Mouse (Mus musculus) lung, postnatal 10 days (tissue): ENCODE data around the gene Hk1.
"Not testable (repeated sequence)": the region's sequence is repeated elsewhere in the genome, so short reads cannot be mapped to it uniquely, and the experiment has no call there.

Experiments
- DNase-seq: peaks from one replicate; pipeline ENCODE4 v3.0.0; 2021

Gene Hk1

DNA sequence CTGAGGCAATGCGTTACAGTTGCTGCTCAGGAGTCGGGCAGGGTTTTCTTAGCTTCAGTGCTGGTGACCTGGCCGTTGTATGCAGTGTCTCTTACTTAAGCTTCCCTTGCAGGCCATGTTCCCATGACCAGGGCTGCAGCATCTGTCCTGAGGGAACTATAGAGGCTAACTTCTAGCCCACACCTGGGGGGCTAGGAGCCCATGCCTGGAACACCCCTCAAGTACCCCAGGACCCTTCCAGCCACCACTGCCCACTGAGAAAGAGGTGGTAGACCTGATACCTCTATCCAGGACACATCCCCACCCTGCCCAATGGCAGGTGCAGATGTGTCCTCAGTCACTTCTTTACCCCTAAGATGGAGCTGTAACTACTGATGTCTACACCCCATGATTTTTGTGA is 38.7 kb downstream of the Hk1 start:
- DNase-seq = no peak

DNA sequence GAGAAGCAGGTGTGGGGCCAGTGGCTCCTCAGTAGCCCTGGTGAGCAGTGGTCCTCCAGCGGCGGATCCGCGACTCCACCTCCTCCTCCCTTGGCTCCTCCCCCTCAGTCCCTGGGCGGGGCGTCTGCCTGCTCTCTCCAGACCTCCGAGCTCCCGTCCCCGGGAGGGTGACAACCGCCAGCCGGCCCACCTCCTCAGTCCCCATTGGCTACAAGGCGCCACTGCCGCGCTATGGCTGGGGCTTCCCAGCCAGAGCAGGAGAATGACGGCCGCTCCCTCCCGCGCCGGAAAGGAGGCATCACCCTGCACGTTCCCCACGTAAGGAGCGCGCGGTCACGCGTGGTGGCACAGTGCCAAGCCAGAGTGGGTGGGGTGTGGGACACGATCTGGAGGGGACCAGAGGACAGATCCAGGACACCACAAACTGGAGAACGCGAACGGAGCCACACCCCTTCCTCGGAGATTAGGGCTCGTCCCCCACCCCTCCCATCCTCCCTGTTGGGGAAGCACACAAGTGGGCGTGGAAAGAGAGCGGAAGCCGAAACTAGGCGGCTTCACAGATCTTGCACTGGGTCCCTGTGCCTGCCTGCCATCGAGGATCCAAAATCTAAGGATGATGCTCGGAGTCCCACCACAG is 39.5 kb downstream of the Hk1 start:
- DNase-seq = peak; percentile 99

DNA sequence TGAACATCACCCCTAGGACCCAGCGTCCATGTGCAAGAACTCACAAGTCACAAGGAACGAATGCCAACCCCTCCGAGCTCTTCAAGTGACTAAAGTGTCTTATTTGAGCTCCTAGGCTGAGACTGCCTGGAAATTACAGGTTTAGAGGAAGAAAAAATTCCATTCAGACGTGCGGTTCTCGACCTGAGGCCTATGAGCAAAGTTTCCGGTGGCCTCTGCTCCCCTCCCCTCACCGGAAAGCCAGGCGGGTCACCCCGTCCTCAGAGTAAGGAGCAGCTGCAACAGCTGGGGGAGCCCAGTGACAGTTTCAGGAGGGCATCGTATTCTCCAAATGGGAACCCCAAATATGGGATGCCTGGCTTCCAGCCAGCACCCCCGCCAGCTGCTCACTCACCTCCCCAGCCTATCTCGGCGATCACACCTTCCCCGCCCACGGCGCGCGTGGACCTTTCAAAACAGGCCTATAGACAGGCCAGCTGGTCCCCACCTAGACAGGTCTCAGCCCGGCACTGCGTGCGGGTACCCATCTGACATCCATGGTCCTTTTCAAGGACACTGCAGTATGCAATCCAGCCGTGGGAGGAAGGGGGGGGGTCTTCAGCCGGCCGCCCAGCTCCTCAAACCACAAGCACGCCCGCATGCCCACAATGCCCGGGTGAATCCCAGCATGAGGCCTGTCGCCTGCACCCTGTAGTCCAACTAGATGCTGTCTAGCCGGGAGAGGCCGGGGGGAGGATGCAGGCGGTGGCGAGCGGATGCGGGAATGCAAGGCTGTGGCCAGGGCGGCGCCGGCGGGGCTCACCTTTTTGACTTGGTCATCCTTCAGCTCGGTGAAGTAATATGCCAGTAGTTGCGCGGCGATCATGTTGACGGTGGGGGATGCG is 40.3 kb downstream of the Hk1 start:
- DNase-seq = peak; percentile 50

DNA sequence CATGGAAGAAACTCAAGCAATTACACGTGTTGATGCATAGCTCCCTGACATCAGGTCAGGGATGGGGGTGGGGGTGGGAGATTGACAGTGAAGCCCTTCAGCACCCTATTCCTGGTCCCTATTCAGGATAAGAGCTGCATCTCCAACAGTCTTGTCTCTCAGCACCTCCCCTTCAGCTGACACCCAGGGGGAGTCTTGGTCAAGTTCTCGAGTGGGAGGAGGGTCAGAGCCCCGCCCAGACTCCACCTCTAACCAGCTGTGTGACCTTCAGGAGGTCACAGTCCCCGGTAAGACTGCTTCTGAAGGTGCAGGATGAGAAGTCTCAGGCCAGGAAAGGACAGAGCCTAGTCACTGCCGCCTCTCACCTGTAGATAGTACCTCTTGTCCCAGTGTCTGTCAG is 41.1 kb downstream of the Hk1 start:
- DNase-seq = no peak

DNA sequence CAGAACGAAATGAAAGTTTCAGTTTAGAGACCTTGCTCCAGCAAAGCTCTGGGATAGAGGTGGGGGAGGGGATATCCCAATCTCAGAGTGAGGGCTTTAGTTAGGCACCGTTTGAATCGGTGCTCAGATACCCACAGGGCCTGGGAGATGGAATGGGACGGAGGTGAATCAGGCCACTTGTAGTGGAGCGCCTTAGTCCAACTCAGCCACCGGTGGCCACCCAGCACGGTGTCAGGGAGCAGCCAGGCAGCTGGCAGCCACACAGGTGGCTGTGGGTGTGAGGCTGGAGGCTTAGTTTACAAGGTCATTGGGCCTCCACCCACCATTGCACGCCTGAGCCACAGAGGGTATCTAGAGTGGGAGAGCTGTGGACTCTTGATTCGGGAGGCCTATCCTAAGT is 41.5 kb downstream of the Hk1 start:
- no peak for DNase-seq

DNA sequence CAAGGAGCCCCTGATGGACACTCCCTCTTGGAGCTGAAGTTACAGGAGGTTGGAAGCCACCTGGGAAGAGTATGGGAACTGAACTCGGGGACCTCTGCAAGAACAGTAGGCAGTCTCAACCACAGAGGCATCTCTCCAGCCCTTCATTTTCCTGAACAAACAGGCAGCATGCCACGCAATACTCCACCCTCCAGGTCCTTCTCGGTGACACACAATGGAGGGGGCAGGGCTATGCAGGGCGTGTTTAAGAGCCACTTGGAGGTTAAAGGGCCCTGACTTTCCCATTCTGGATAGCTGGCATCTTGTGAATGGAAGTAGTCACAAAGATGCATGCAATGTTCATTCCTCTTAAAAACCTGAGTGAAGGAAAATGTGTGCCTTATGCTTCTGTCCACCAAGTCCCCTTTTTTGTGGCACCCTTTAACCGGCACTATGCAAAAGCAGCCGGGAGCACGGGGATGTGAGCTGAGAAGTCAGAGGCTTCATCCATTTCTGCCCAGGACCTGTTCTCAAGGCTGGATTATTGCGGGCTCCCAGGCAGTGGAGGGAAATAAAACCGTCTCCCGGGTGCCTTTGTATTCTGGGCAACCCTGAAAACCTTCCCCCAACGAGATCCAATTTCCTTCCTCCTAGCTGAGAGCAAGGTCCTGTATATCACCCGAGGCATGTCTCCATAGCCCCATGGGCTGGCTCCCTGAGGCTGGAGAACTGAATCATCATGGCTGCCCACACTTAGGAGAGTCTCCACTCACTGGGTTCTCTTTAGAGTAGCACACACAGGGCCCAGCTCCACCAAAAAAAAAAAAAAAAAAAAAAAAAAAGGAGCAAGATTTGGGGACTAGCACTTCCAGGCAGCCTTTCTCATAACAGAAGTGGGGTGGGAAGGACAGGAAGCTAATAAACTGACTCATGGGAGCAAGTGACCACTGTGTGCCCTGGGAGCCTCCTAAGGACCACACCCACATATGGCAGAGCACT is 42.8 kb downstream of the Hk1 start:
- peak; percentile 86 for DNase-seq

DNA sequence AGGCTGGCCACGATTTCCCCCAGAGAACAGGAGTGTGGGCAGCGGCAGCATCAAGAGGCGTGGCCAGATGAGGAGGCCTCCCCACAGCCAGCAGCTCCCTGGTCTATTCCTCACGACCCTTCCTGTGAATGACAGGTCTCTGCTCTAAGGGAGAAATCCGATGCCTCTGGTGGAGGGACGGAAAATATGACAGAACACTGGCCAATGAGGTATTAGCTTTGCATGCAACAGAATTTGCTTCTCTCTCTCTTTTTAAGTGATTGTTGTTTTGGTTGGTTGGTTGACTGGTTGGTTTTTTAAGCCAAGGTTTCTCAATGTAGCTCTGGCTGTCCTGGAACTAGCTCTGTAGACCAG is 44.3 kb downstream of the Hk1 start:
- no peak for DNase-seq

DNA sequence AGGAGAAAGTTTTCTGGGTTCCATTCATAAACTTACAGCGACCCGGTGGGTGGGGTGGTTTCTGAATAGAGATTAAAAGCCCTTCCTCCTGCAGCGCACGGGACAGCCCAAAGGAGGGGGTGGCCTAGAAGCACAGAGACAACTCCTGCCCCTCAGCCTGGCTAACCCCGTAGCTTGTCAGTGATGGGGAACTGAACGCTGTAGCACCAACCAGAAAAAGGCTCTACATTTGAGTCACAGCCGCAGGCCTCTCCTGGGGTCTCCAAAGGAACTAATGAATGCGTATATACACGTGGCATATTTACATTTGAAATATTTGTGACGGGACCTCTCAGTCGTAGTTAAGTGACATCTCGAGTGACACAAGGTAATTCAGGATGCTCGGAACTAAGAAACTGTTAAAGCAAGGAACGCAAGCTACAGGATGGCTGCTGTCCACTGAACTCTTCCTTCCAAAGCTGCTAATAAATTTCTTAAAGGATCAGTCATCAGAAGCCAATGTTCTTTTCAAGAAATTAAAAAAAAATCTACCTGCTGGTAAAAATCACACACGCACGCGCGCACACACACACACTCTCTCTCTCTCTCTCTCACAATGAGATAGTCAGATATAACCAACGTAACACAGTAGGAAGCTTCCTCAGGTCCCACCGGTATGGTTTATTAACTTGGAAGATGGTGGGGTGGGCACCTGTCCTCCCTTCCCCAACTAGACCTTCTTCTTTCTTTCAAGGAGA is 44.9 kb downstream of the Hk1 start:
- DNase-seq = no peak

DNA sequence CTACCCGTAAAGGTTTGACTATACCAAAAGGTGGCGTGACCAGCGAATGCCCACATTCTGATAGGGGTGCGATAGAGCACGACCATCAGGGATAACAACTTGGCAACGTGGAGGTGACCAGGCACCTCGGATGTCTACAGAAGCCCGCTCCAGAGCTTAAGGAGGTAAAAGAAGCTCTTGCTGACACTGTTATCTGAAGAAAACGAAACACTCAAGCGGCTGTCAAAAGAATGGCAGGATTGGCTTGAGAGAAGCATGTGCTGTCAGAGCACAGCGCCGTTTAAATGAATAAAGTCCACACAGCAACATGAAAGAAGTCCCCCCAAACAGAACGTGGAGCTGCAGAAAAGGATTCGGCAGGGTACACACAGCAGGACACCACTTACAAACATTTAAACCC is 46.4 kb downstream of the Hk1 start:
- DNase-seq = no peak

DNA sequence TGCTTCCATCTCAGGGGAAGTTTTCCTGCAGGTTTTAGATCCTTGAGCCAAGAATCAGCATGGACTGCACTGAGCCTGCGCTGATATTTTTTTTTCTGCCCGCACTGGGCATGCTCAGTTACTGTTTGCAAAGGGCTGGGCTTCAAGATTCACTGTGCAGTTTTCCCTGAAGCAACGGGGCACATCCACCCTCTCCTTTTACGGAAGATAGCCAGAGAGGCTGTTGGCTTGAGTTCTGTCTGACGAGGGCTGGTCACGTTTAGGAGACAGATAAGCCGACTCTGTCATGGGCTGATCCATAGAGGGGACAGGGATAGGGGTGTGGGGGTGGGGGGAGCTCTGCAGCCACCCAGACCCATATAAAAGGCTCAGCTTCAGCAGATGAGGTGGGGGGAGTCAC is 47.2 kb downstream of the Hk1 start:
- DNase-seq = peak; percentile 74

DNA sequence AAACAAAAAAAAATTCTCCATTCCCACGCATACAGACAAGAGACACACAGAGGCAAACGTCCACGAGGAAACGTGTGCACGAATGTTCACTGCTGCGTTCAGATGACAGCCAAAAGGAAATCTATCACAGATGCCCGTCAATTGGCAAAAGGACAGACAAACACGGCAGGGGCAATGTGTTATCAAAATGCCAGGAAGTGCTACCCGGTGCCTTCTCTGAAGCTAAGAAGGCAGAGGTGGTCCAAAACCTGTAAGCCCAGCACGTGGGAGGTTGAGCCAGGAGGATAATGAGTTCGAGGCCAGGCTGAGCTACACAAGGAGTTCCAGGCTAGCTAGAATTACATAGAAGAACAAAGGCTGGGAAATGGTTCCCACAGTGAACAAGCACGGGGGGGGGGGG is 47.9 kb downstream of the Hk1 start:
- no peak for DNase-seq

DNA sequence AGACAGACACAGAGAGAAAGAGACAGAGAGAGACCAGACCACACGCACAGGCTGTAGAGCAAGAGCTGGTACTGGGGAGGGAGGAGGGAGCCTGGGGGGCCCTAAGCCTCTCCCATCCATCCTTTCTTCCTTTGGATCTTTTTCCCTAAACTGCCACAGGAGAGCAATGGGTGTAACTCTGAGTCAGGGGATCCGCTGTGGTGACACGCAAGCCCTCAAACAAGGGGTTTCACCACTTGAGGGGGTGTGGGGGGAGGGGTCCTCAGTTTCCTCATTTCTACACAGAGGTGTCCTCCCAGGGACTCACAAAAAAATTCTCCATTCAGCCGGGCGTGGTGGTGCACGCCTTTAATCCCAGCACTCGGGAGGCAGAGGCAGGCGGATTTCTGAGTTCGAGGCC is 48.4 kb downstream of the Hk1 start:
- no peak for DNase-seq

DNA sequence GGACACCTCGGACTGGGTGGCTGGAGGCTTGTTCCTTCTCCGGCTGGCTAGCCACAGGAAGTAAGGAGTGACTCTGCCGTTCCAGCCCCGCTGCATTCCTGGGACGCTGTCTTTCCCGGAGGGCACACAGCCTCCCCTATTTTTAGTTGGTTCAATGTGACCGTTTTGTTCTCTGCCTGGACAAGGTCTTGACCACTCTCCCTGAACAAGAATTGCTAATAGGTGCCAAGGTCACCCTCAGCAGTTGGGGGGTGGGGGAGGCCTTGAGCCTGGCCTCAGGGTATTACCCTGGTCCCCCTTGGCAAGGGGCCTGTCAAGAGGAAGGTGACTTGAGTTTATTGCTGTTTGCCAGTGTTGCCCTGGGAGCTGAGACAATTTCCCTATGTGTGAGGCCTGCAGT is 49.9 kb downstream of the Hk1 start:
- DNase-seq = no peak

DNA sequence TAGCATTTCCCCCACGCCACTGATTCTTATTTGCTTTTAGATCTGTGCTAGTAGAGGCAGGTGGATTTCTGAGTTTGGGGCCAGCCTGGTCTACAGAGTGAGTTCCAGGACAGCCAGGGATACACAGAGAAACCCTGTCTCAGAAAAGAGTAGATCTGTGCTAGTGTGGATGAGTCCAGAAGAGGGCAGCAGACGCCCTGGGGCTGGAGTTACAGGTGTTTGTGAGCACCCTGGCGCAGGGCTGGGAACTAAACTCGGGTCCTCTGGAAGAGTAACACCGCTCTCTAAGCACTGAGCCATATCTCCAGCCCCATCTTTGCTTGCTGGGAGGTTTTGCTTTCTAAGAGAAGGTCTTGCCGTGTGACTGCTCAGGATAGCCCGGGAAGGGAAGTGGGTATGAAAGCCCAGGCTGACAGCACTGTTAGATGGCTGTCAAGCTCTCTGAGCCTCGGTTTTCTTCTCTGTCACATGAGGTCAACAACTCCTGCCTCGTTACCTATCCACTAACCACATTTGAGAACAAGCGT is 50.8 kb downstream of the Hk1 start:
- DNase-seq = no peak

DNA sequence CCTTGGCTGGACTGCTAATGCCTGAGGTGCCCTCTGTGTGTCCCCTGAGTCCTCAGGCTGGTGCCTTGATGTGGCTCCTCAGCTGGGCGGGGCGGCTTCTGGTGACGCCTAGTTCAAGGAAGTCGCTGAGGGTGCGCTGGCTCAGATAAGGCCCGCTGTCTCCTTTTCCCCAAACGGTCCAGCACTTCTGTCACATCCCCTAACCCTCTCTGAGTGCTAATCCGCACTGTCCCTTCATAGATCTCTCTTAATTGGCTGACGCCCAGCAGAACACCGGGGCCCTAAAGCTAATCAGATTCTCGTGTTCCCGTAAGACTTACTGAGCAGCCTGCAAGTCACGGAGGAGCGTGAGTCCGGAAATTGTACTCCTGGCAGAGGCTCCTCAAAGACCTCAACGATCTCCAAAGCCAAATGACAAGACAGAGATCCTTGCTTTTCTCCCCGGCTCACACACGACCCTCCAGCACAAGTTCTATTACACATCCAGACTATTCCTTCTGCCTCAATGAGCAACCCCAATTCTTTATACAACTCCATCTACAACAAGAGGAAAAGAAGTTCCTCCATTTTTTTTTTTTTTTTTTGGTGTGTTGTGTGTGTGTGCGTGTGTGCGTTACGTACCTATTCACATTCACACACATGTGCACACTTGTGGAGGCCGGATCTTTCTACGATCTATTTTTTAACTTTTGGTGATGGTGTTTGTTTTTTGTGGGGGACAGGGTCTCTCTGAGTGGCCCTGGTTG is 52.0 kb downstream of the Hk1 start:
- DNase-seq = peak; percentile 24

DNA sequence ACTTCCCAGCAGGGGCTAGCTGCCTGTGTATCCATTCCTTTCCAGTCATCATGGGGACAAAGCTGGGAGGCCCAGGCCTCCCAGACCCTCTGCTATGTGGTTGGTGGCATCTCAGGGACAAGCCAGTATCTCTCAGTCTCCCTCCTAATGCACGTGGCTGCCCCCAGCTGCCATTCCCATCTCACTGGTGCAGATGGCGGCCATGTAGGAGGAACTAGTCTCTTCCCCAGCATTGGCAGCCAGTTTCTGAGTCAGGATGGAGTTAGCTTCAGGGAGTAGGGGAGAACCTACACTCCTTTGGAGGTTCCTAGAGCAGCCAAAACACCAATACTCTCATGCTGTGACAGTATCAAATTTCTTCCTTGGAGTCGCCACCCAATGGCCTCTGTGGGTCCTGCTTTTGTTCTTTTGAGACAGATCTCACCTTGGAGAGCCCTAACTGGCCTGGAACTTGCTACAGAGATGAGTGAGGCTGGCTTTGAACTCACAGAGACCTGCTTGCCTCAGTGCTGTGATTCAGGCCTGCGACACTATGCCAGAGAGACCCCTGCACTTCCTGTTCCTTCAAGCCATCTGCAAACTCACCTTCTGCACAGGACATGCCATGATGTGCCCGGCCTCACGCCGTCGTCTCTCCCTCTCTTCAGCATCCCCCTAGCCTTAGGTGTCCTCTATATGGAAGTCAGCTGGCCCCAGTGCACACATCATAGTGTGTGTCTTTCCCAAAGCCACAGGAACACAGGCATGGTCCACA is 52.7 kb downstream of the Hk1 start:
- DNase-seq = no peak

DNA sequence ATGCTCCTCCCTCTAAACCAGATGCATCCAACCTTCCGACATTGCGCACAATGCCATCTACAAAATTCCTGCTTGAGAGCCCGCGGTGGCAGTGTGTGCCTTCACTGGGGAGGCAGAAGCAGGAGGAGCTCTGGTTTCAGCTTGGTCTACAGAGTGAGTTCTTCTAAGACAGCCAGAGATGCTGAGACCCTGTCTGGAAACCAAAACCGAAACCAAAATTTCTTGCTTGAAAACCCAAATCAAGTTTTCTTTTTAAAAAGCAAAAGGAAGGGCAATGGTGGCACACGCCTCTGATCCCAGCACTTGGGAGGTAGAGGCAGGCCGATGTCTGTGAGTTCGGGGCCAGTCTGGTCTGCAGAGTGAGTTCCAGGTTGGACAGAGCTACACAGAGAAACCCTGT is 53.7 kb downstream of the Hk1 start:
- no peak for DNase-seq

DNA sequence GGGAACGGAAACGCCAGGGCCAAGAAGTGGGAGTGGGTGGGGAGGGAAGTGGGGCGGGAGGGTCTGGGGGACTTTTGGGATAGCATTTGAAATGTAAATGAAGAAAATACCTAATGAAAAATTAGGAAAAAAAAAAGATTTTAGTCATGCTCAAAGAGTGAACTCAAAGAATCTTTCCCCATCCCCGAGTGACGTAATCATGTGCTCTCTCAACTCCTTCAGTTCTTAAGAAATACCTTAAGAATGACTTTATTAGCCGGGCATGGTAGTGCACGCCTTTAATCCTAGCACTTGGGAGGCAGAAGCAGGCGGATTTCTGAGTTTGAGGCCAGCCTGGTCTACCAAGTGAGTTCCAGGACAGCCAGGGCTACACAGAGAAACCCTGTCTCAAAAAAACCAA is 56.9 kb downstream of the Hk1 start:
- not testable (repeated sequence) for DNase-seq

DNA sequence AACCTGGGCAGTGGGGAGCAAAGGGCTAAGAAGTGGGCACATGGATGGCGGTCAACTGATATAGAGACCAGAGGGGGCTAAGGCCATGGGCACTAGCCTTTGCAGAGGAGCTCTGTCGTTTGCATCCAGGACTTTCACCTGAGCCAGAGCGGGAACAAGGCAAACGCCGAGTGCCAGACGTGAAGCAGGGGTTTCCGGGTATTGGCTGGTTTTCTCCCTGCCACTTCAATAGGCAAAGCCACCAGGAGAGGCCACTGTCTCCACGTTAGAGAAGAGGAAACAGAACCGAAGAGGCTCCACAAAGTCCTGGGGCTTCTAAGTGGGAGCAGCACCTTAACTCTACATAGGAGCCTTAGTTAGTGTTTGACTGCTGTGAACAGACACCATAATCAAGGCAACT is 58.3 kb downstream of the Hk1 start:
- DNase-seq = no peak

DNA sequence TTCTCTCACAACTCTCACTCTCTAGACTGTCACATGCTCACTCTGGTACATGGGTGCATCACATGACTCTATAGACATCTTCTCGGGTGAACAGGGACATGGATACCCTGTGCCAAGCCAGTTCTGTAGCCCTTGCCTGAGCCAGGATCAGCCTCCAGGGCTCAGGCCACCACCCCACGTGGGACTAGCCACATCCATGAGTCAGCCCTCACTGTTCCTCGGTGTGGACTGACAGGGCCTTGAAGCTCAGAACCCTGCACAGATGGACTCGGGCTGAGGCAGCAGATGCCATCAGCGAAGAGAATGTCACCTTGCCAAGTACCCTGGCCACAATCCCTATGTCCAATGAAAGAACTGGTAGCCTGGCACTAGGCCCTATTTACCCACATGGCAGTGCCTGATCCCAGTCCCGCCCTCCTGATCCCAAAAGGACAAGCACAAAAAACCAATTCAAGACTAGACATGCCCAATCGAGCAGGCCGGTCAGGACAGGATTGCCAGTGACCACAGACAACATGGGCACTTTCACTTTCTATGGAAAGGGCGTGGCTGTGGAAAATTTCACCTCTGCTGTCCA is 59.2 kb downstream of the Hk1 start:
- no peak for DNase-seq

DNA sequence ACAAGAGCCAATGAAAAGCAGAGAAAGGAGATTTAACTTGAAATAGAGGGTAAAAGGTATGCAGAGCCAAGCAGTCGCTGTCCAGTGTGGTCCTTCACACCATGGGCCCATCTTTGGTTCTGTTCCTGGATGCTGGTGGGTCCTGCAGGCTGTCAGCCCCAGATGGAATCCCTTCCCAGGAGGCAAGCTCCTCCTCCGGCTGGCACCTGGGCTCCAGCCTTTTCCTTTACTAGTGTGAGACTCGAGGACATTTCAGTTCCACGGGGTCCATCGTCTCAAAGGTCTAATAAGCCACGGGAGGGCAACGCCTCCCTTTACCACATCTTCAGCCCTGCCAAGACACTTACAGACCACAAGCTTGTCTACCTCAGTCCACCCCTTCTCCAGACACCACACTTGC is 60.6 kb downstream of the Hk1 start:
- DNase-seq = no peak
